Mouse (Mus musculus): ENCODE results near the gene Cdk20.

Cdk20 gene

DNA sequence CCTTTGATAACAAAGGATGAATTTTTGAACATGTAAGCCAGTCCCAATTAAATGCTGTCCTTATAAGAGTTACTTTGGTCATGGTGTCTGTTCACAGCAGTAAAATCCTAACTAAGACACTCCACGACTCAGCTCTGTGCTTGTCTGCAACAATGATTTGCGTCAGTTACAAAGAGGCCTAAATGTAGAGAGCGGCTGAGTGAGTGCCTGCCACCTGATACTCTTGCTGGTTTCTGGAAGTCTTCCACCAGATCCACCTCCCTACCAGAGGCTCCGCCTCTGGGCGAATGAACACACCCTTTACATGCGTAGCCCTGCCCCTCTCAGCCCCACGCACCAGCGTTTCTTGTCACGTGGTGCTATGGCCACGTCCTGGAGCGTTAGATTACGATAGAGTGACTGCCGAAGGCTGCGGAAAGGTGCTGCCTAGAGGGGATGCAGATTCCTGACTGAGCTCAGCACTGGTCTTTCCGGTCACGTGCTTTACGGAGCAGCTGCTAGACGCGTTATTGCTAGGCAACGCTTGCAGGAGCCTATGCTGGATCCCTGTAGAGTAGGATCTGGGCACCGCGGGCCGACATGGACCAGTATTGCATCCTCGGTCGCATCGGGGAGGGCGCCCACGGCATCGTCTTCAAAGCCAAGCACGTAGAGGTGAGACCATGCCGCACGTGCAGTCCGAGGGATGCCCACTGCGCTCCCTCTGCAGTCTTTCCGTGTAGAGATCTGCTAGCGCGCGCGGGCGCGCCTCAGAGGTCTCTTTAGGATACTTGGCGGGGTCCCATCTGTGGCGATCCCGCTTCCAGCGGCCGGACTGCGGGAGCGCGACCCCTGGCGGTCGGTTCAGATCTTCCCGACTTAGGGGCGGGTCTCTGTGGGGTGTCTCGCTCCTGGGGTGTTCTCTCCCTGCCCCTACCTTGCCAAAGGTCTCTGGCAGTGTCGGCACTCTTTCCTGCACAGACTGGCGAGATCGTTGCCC is at the start of gene Cdk20:
Cdk20 (plus strand) TSS at position 298 of the 979 bp plus-strand sequence.
- DNase-seq = peak; percentile 98

DNA sequence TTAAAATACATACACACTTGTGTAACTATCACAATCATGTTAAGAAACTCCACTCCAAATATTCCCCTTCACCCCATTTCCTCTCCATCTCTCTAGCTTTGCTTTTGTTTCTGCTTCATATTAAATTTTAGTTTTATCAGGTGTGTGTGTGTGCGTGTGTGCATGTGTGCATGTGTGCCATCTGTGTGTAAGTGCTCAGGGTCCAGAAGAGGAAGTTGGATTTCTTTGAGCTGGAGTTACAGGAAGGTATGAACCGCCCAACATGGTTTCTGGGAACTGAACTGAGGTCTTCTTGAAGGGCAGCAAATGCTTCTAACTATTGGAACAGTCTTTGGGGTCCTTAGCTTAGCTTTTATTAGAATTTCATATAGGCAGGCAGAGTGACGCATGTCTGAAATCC is 47.2 kb upstream of the Cdk20 start:
- DNase-seq = no peak

DNA sequence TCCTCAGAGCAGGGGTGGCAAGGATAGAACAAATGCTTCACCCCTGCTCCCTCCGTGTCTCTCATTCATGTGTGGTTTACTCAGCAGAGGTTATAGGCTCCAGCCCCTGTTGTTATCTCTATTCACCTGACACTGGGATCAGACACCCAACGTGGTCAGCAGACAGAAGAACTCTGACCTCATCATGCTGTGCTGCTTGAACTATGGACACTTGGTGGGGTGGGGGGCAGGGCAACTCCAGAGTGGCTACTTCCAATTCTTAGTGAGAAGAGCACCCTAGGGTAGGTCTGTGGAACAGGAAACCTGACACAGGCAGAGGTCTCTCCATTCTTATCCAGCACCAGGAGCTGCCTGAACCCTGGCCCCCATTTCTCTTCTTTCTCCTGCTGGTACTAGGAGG is 46.1 kb upstream of the Cdk20 start:
- no peak for DNase-seq

GRCm38 (mm10) chr13:64388415-64388814 is 43.7 kb upstream of the Cdk20 start:
- no peak for DNase-seq

- DNase-seq = no peak
Measured at GRCm38 (mm10) chr13:64396979-64397378, 35.1 kb upstream of the Cdk20 start.

GRCm38 (mm10) chr13:64398065-64398464 is 34.0 kb upstream of the Cdk20 start:
- DNase-seq = no peak

DNA sequence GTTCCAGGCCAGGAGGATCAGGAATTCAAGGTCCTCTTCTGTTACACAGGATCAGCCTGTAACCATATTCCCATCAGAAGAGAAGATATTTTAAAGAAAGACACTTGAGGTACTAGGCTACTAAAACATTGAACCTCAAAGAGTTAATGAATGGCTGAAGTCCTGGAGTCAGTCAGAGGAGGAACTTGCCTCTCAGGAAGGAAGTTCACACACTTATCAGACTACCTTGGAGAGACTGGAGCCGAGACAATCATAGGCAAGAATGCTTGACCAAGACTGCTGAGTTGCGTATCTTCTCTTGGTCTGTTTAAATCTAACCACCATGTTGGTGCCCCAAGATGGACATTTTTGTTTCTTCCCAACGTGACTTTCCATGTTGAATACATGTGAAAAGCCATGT is 32.2 kb upstream of the Cdk20 start:
- no peak for DNase-seq

DNA sequence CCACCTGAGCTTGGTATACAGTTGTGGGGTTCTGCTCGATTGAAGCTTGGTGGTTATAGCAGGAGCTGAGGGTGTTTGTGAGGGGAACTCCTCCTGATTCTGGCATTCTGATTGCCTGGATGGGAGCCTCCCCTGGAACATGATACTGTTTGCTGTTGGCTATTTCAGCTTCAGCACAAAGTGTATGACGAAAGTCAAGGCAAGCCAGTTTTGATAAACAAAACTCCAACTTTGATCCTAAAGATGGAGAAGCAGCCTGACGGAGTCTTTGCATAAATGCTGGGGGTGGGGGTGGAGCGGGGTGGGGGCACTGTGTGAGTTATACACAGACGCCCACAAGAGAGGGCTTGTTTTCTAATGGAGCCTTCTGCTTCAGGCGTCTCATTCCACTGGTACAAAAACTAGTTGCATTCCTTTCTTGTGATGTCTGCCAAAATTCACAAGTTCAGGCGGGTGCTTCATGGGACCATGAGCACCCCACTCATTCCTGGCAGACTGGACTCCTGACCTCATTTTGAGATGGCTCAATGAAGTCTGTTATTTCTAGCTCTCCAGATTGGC is 31.2 kb upstream of the Cdk20 start:
- DNase-seq = no peak

- peak; percentile 29 for DNase-seq
Measured at GRCm38 (mm10) chr13:64402006-64402405, 30.1 kb upstream of the Cdk20 start.

- no peak for DNase-seq
Measured at GRCm38 (mm10) chr13:64402504-64402949, 29.6 kb upstream of the Cdk20 start.

- no peak for DNase-seq
Measured at GRCm38 (mm10) chr13:64402951-64403460, 29.1 kb upstream of the Cdk20 start.

GRCm38 (mm10) chr13:64403519-64403918 is 28.6 kb upstream of the Cdk20 start:
- DNase-seq = no peak

DNA sequence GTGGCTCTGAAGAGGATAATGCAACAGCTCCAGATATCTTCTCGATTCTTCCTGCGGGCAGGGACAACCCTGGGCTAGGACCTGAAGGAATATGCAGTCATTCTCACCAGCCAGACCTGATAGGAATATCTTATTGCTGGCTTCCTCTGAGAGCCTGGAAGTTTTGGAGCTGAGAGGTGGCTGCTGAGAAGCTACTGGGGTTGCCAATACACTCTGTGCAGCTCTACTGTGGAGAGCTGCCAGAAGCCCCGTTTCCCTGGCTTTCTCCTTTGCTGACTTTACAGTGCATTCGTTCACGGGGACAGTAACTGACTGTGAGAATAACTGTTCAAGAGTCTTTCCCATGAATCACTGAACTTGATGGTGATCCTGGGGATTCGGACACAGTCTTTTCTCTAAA is 26.6 kb upstream of the Cdk20 start:
- no peak for DNase-seq

DNA sequence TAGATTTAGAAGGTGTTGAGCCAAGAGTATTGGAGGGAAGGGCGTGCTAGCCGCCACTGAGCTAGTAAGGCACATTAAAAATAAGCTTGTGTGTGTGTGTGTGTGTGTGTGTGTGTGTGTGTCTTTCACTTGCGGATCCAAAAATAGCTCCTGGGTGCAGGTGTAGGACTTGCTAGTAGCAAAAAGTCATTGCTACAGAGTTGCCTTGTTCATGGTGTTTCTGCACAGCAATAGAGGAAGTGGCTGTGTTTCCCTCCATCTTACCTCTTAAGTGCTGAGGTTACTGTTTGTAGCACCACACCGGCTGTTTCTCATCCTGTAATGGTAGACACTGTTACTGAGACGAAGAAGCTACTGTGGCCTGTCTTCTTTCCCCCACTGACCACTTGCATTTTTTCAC is 24.1 kb upstream of the Cdk20 start:
- no peak for DNase-seq

GRCm38 (mm10) chr13:64410604-64411003 is 21.5 kb upstream of the Cdk20 start:
- DNase-seq = no peak

- DNase-seq = no peak
Measured at GRCm38 (mm10) chr13:64411282-64411681, 20.8 kb upstream of the Cdk20 start.

GRCm38 (mm10) chr13:64412752-64413257 is 19.3 kb upstream of the Cdk20 start:
- DNase-seq = no peak

DNA sequence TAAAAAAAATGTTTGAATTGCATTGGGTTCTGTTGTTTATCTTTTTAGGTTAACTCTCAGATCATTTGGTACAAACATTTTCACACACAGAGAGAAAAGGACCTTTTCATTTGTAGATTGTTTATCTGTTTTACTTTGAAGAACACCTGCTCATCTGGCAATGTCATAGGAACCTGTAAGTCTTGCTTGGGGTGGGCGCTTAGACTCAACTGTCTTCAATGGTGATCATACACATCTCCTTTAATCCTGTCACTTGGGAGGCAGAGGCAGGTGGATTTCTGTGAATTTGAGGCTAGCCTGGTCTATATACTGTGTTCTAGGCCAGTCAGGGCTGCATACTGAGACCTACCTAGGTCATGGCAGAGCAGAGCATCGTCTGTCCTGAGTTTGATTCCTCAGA is 16.5 kb upstream of the Cdk20 start:
- DNase-seq = no peak

DNA sequence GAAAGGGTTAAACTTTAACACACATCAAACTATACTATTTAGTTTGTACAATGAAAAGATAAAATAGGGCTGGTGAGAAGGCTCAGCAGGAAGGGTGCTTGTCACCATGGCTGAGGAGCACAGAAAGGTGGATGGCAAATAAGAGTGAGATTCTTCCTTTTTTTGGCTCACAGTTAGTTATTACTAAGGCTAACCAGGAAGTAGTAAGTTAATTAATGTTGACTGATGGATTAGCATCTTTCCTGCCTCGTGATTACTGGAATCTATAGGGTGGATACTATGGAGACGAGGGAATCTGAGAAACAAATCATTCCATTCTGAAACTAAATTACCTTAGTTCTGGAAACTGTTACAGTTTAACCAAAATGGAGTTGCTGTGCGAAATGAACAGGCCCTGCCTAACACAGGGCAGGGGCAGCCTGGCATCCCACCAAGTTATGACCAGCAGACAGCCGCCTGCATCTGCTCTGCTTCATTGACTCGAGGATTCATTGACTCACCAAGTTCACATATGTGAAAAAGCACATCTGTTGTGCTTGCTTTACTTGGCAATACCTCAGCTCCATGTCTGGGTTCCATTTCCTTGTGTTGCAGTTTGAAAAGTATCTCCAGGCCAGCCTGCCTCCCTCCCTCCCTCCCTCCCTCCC is 15.0 kb upstream of the Cdk20 start:
- no peak for DNase-seq

DNA sequence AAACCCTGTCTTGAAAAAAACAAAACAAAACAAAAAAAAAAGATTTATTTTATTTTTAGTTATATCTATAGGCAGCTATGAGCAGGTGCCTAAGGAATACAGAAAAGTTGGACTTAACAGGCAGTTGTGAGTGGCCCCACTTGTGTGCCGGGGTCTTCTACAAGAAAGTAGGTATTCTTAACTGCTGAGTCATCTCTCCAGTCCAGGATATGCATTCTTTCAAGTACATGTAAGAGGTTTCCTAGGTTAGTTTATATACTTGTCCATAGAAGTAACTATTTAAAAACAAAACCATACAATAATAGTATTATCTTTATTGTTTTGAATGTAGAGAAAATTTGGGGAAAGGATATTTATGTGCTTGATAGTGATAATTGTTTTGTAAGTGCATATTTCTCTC is 11.3 kb upstream of the Cdk20 start:
- no peak for DNase-seq

GRCm38 (mm10) chr13:64421386-64421785 is 10.7 kb upstream of the Cdk20 start:
- DNase-seq = no peak

DNA sequence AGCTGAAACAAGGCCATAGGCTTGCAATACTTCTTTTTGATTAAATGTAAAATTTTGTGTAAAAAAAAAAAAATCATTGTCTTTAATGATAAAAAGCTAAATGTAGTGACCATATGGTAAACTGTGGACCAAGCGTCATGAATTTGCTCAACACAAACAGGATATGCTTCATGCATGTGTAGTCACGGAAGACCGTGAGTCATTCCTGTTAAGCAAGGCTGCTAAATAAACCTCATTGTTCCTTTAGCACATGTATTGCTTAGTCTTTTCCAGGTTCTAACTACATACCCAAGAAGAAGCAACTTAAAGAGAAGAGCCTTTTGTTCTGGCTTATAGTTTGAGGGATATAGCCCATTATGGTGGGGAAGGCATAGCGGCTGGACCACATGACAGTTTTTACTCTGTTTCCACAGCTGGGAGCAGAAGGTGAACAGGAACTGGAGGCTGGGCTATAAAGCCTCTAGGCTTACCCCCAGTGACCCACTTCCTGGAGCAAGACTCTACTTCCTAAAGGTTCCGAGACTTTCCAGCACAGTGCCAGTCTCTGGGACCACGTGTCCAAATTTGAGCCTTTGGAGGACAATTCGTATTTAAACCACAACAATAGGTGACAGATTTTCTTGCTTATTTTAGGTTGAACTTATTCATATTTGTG is 10.0 kb upstream of the Cdk20 start:
- no peak for DNase-seq

DNA sequence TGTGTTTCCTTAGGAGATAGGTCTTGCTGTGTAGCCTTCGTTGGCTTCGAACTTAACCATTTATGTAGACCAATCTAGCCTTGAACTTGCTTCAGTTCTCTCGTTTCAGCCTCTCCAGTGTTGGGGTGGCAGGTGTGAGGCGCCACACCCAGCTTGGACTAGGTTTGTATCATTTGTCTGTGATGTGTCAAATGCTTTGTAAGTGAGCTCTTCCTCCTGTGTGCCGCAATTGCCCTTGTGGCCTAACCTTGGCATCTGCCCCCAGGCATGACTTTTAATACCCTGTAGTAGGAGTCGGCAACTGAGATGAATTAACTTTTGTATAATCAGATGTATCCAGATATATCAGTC is 9.5 kb upstream of the Cdk20 start:
- DNase-seq = no peak
